Mouse (Mus musculus) retina, adult 2 months (tissue): ENCODE measurements around the gene Cdh15.

Source experiments
- DNase-seq: peaks from one replicate; pipeline ENCODE4 v3.0.0-alpha.2; 2012; ENCODE audit warnings: low read depth, low spot score

Cdh15 gene

GRCm38 (mm10) chr8:122847829-122848561 lies at the start of gene Cdh15:
Gene Cdh15, plus strand, starts transcription at chr8:122847966.
- no peak for DNase-seq

- no peak for DNase-seq
These were observed 43.6 kb upstream of the Cdh15 start for GRCm38 (mm10) chr8:122803906-122804761.

GRCm38 (mm10) chr8:122805349-122805748 lies 42.4 kb upstream of the Cdh15 start:
- DNase-seq = no peak

- no peak for DNase-seq
These were observed 40.7 kb upstream of the Cdh15 start for GRCm38 (mm10) chr8:122806956-122807538.

GRCm38 (mm10) chr8:122807907-122808306 lies 39.9 kb upstream of the Cdh15 start:
- DNase-seq = no peak

GRCm38 (mm10) chr8:122810376-122810775 lies 37.4 kb upstream of the Cdh15 start:
- DNase-seq = no peak

- no peak for DNase-seq
These were observed 35.8 kb upstream of the Cdh15 start for GRCm38 (mm10) chr8:122811870-122812494.

- DNase-seq = no peak
These were observed 35.0 kb upstream of the Cdh15 start for GRCm38 (mm10) chr8:122812610-122813250.

- DNase-seq = no peak
These were observed 33.2 kb upstream of the Cdh15 start for GRCm38 (mm10) chr8:122814608-122815007.

- DNase-seq = no peak
These were observed 30.8 kb upstream of the Cdh15 start for GRCm38 (mm10) chr8:122816965-122817364.

GRCm38 (mm10) chr8:122817724-122818496 lies 29.9 kb upstream of the Cdh15 start:
- no peak for DNase-seq

- no peak for DNase-seq
These were observed 28.0 kb upstream of the Cdh15 start for GRCm38 (mm10) chr8:122819776-122820175.

GRCm38 (mm10) chr8:122824571-122824970 lies 23.2 kb upstream of the Cdh15 start:
- no peak for DNase-seq

GRCm38 (mm10) chr8:122824986-122825385 lies 22.8 kb upstream of the Cdh15 start:
- no peak for DNase-seq

GRCm38 (mm10) chr8:122825408-122825807 lies 22.4 kb upstream of the Cdh15 start:
- no peak for DNase-seq

GRCm38 (mm10) chr8:122829396-122829795 lies 18.4 kb upstream of the Cdh15 start:
- no peak for DNase-seq

GRCm38 (mm10) chr8:122830349-122831061 lies 17.3 kb upstream of the Cdh15 start:
- DNase-seq = peak; percentile 44

- no peak for DNase-seq
These were observed 13.3 kb upstream of the Cdh15 start for GRCm38 (mm10) chr8:122834416-122834815.

GRCm38 (mm10) chr8:122834971-122835370 lies 12.8 kb upstream of the Cdh15 start:
- peak; percentile 40 for DNase-seq

- no peak for DNase-seq
These were observed 11.6 kb upstream of the Cdh15 start for GRCm38 (mm10) chr8:122836199-122836598.
